Mouse (Mus musculus) E14TG2a.4 (cell line): ENCODE data around the gene Mlana.

Experiments
- H3K27me3 ChIP-seq: 2 replicates; pipeline ENCODE4 v1.6.1; 2014; ENCODE audit warnings: low read length, control low read depth; ENCODE audit not compliant: insufficient read depth
- H3K36me3 ChIP-seq: 2 replicates; pipeline ENCODE4 v1.6.1; 2014; ENCODE audit warnings: low read length, control low read depth; ENCODE audit not compliant: insufficient read depth
- H3K4me1 ChIP-seq: replicated peaks from 2 replicates; pipeline ENCODE4 v1.6.1; 2014; ENCODE audit warnings: low read depth, low read length, control low read depth
- H3K4me3 ChIP-seq: replicated peaks from 2 replicates; pipeline ENCODE4 v1.5.1; 2014; ENCODE audit warnings: mild to moderate bottlenecking, low read length
- H3K9me3 ChIP-seq: 2 replicates; pipeline ENCODE4 v1.6.1; 2014; ENCODE audit warnings: low read length, control low read depth
- CTCF ChIP-seq: conservative IDR thresholded peaks from 2 replicates; pipeline ENCODE4 v1.5.1; 2014; ENCODE audit warnings: low read length
- NANOG ChIP-seq: IDR thresholded peaks from 2 replicates; pipeline ENCODE4 v1.6.1; 2014; ENCODE audit warnings: borderline replicate concordance, low read length, mixed read lengths
- POU5F1 ChIP-seq: IDR thresholded peaks from 2 replicates; pipeline ENCODE4 v1.6.1; 2014; ENCODE audit warnings: low read length, borderline replicate concordance

Mlana gene

DNA sequence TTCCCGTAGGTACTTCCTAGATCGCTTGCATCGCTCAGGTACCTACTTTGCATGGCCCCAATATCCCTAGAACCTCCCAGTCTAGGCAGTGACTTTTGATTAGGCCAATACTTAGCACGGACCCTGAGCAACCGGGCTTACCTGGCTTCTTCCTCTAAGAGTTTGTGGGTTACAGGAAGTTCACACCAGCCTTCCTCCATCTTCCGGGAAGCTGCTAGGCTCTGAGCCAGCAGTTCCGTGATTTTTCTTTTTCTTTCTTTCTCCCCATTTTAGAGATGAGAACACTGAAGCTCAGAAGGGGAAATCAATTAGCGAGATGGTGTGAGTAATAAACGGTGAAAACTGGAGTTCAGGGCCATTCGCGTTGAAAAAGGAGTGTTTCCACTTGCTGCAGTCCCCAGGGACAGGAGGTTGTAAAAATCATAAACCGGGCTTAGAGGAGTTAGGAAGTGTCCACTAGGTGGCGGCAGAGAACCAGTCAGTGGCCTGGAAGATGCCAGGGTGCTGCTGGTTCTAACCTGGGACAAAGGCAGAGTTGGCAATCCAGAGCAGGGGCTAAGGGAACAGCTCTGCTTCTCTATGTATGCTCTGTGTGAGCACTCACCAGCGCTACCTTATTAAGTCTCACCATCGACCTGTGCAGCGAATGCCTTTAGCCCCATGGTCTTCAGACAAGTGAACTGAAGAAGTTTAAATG is 13.6 kb upstream of the Mlana start:
- H3K27me3 ChIP-seq, result no peaks in the 10 kb centered on the region
- H3K36me3 ChIP-seq, result no peaks in the 10 kb centered on the region
- TF ChIP-seq NANOG, result no peak
- peak; percentile 57 for TF ChIP-seq CTCF
- no peak for TF ChIP-seq POU5F1
- no peak overlapping the region for H3K4me3 ChIP-seq
- peaks cover 9% of the 10 kb centered on the region for H3K4me1 ChIP-seq
- peaks cover 43% of the 10 kb centered on the region for H3K9me3 ChIP-seq

DNA sequence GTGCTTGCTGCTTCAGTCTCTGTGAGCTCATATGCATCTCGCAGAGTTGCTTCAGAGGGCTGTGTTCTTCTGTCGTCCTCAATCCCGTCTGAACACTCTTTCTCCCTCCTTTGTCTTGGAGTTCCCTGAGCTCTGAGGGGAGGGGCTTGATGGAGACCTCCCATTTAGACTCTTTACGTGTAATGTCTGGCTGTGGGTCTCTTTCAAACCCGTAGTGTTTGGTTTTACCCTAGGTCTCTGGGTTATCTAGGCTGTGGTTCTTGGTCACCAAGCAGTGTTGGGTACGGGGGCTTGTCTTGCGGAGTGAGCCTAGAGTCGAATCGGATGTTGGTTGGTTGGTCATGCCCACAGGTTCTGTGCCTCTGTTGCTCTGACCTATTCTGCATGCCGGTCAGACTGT is 2.6 kb upstream of the Mlana start:
- H3K9me3 ChIP-seq, result peaks cover 10% of the 10 kb centered on the region
- H3K27me3 ChIP-seq, result no peaks in the 10 kb centered on the region
- peaks cover 22% of the 10 kb centered on the region for H3K4me1 ChIP-seq
- no peak for TF ChIP-seq POU5F1
- no peak for TF ChIP-seq CTCF
- no peak for TF ChIP-seq NANOG
- H3K36me3 ChIP-seq, result no peaks in the 10 kb centered on the region
- no peak overlapping the region for H3K4me3 ChIP-seq

DNA sequence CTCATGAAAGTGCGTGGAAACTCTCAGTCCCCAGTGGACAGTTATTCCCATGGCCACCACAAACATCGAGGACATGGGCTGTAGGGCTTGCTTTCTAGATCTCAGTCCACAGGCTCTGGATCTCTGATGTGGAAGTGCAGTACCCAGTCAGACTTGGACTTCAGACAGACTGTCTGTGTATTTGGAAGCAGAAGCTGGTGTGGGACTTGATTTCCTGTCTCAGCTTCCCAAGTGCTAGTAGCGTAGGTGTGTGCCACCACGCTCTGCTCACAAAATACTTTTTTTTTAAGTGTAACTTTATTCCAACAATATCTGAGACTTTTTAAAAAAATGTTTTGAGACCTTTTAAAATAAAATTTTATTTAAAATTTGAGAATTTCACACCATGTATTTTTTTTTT is 1.3 kb upstream of the Mlana start:
- no peaks in the 10 kb centered on the region for H3K36me3 ChIP-seq
- peaks cover 26% of the 10 kb centered on the region for H3K4me1 ChIP-seq
- no peak for TF ChIP-seq POU5F1
- H3K4me3 ChIP-seq, result no peak overlapping the region
- H3K9me3 ChIP-seq, result peaks cover 10% of the 10 kb centered on the region
- H3K27me3 ChIP-seq, result no peaks in the 10 kb centered on the region

DNA sequence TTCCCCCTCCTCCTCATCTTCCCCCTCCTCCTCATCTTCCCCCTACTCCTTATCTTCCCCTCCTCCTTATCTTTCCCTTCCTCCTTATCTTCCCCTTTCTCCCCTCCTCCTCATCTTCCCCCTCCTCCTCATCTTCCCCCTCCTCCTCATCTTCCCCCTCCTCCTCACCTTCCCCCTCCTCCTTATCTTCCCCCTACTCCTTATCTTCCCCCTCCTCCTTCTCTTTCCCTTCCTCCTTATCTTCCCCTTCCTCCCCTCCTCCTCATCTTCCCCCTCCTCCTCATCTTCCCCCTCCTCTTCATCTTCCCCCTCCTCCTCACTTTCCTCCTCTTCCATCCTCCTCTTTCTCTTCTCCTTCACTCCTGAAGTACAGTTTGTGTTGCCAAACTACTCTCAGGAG is 784 bp upstream of the Mlana start:
- Histone ChIP-seq H3K4me3 (no peak overlapping the region), H3K27me3 (no peaks in the 10 kb centered on the region), H3K9me3 (peaks cover 10% of the 10 kb centered on the region), H3K4me1 (peaks cover 32% of the 10 kb centered on the region), H3K36me3 (no peaks in the 10 kb centered on the region)
- no peak for TF ChIP-seq NANOG
- no peak for TF ChIP-seq POU5F1
- TF ChIP-seq CTCF, result no peak

DNA sequence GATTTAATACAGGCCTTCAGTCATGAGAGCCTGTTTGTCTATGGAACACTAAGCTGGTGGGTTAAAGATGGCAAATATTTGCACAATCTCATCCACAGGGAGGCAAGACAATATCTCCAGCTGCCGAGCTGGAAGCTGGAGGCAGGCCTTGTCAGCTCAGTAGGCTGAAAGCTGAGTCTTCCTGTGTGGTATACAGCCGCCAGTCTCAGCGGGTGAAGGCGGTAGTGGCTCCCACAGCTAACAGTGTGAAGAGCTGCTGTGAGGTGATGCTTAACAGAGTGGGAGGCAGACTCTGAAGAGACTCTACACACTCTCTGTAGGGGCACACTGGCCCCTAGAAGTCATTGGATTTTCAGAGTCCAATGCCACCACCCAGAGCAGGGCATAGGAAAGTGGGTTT is 4.1 kb downstream of the Mlana start:
- no peak overlapping the region for H3K4me3 ChIP-seq
- peaks cover 4% of the 10 kb centered on the region for H3K27me3 ChIP-seq
- H3K9me3 ChIP-seq, result no peaks in the 10 kb centered on the region
- peaks cover 45% of the 10 kb centered on the region for H3K4me1 ChIP-seq
- no peak for TF ChIP-seq CTCF
- no peak for TF ChIP-seq POU5F1
- no peak for TF ChIP-seq NANOG
- H3K36me3 ChIP-seq, result no peaks in the 10 kb centered on the region

DNA sequence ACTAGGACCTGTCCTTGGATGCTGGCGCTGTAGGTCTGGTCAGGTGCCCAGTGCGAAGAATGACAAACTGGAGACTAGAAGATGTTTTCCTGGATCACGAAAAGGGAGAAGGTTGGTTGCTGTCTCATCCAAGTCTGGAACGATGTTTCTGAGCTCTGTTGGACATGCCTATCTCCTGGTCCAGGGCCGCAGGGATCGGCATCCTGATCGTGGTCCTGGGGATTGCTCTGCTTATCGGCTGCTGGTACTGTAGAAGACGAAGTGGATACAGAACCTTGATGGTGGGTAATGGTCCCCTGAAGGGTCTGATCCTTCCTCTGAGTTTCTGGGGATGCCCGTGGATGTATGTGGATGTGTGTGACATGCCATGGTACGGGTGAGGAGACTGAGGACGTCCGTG is 6.8 kb downstream of the Mlana start:
- Histone ChIP-seq H3K36me3 (no peaks in the 10 kb centered on the region), H3K27me3 (peaks cover 4% of the 10 kb centered on the region), H3K4me3 (peak overlapping the region; percentile 72), H3K4me1 (peaks cover 33% of the 10 kb centered on the region), H3K9me3 (no peaks in the 10 kb centered on the region)
- no peak for TF ChIP-seq CTCF
- no peak for TF ChIP-seq POU5F1
- no peak for TF ChIP-seq NANOG

DNA sequence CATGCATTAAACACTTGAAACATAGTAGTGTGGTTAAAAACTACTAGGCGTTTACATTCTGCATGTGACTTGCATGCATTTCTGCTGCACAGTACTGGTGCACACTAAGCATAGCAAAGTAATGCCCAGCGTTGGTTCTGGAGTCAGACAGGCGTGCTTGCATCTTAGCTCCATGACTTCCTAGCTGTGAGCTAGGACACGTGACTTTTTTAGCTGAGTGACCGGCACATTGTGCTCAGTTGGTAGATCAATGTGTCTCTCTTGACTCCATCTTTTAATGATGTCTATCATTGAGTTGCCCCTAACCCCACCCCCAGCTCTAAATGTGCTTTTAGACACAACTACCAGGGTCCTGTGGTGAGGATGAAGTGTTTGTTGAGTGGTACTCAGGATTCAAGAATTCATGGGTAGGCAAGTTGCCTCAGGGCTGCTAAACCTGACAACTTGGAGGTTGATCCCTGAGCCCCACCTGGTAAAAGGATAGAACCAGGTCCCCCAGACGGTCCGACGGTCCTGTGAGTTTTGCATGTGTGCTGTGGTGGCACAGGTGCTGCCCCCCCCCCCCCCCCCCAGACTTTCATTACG is 9.8 kb downstream of the Mlana start:
- H3K27me3 ChIP-seq, result peaks cover 3% of the 10 kb centered on the region
- H3K36me3 ChIP-seq, result 0 out of 2 replicates have a peak, but pooled peaks cover 4% of the 10 kb centered on the region
- H3K4me3 ChIP-seq, result no peak overlapping the region
- peaks cover 23% of the 10 kb centered on the region for H3K4me1 ChIP-seq
- H3K9me3 ChIP-seq, result no peaks in the 10 kb centered on the region
- TF ChIP-seq NANOG, result peak; percentile 83
- TF ChIP-seq POU5F1, result no peak
- no peak for TF ChIP-seq CTCF

DNA sequence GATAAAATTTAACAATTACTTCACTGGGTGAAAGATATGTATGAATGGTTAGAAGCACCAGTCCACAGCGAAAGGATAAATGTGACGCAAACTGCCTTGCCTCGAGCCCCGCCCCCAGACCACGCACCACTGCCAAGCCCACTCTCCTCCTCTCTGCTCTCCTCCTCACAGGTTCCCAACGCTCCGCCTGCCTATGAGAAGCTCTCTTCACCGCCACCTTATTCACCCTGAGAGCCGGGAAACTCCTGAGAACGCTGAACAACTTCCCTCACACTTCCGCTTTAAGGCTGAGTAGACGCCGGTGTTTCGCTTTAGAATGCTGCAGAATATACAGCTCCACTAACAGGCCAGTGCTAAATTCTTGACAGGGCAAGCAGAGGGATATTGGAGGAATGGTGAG is 10.4 kb downstream of the Mlana start:
- TF ChIP-seq CTCF (no peak), POU5F1 (no peak), NANOG (no peak)
- Histone ChIP-seq H3K4me1 (peaks cover 18% of the 10 kb centered on the region), H3K27me3 (no peaks in the 10 kb centered on the region; the same call in 1 of the 2 replicates), H3K9me3 (no peaks in the 10 kb centered on the region), H3K36me3 (0 out of 2 replicates have a peak, but pooled peaks cover 4% of the 10 kb centered on the region), H3K4me3 (no peak overlapping the region)

DNA sequence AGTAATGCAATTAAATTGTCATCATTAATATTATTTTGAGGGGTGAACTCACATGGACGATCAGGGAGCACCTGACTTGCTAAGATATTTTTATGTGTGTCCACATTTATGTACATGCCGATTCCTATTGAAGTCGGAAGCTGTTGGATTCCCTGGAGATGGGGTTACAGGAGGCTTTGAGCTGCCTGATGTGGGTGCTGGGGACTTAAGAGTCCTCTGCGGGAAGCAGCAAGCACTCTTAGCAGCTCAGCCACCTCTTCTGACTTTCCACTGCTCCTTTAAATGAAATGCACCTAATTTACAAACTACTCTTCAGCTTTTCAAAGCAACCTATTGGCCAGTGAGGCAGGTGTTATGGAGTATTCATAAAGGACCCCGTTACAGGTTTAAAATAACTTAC is 10.8 kb downstream of the Mlana start:
- no peaks in the 10 kb centered on the region for H3K9me3 ChIP-seq
- H3K4me3 ChIP-seq, result no peak overlapping the region
- no peaks in the 10 kb centered on the region; the same call in 1 of the 2 replicates for H3K27me3 ChIP-seq
- peaks cover 13% of the 10 kb centered on the region for H3K4me1 ChIP-seq
- H3K36me3 ChIP-seq, result 0 out of 2 replicates have a peak, but pooled peaks cover 4% of the 10 kb centered on the region
- no peak for TF ChIP-seq POU5F1
- no peak for TF ChIP-seq CTCF
- TF ChIP-seq NANOG, result no peak
